Mouse (Mus musculus): ENCODE data around the gene Poldip2.

DNA sequence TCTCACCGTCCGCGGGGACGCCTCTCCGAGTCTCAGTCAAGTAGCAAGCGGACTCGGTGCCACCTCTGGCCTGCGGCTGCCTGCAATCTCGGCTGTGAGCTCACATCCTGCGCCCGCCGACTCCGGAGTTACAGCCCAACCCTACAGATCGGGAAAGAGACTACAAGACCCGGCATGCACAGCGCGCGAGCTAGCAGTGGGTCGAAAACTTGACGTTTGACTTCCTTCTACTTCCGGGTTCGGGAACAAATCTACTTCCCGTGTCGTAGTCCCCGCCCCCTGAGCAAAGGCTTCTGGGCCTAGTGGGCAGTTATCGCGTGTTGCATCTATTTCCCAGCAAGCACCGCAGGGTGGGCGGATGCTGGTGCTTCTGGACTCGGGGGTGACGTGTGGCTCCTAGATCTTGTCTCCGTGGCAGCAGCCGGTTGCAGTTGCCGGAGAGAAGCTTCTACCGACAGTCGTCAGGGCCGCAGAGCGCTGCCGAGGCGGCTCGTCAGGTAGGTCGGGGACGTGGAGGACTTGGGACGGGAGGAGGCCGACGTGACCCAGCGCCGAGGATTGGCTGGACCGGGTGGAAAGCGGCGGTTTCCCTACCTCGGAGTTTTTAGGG lies 24.2 kb downstream of the Poldip2 start, which contains the start of the genes Tnfaip1 and Ift20:
- TF ChIP-seq CTCF (IDR thresholded peaks at IDR 0.05; ENCODE audit: insufficient read depth, low read depth, low read length) (no peak), POLR2A (IDR thresholded peaks at IDR 0.05; ENCODE audit: insufficient read depth, low read depth, low read length) (peak; percentile 72)

All from olfactory bulb, adult 2 months (tissue).